Mouse (Mus musculus) limb, embryonic 11.5 days (tissue): ENCODE data around the gene Gpatch2. TPM values are rescaled to one million over a fixed set of nuclear protein-coding genes. Genes with fewer than 3 reads are reported as not detected.

Source experiments
- ATAC-seq: fragments of 200-750 bp; cut with Nextera tagmentation; 2 replicates; pipeline ENCODE4 v1.8.0; 2017; ENCODE audit warnings: low read depth; ENCODE audit not compliant: insufficient number of reproducible peaks, low FRiP score, low TSS enrichment
- DNase-seq: peaks from one replicate; pipeline ENCODE4 v3.0.0-alpha.2; 2015; ENCODE audit warnings: low spot score
- H3K27ac ChIP-seq: fragments of 300-500 bp; sonication (generic); replicated peaks from 2 replicates; pipeline ENCODE4 v1.5.1; 2014; ENCODE audit warnings: low read depth, mild to moderate bottlenecking, low read length
- H3K27me3 ChIP-seq: fragments of 300-500 bp; sonication (generic); 2 replicates; pipeline ENCODE4 v1.6.1; 2014; ENCODE audit warnings: mild to moderate bottlenecking, low read length, mixed read lengths; ENCODE audit not compliant: control insufficient read depth, insufficient read depth
- H3K36me3 ChIP-seq: fragments of 300-500 bp; sonication (generic); 2 replicates; pipeline ENCODE4 v1.6.1; 2014; ENCODE audit warnings: mild to moderate bottlenecking, low read length, moderate library complexity, mixed read lengths; ENCODE audit not compliant: control insufficient read depth, insufficient read depth
- H3K4me1 ChIP-seq: fragments of 300-500 bp; sonication (generic); 2 replicates; pipeline ENCODE4 v1.6.1; 2014; ENCODE audit warnings: low read length, mixed read lengths; ENCODE audit not compliant: control insufficient read depth, insufficient read depth
- H3K4me2 ChIP-seq: fragments of 300-500 bp; sonication (generic); 2 replicates; pipeline ENCODE4 v1.6.1; 2014; ENCODE audit warnings: low read depth, mild to moderate bottlenecking, moderate library complexity; ENCODE audit not compliant: severe bottlenecking
- H3K4me3 ChIP-seq: fragments of 300-500 bp; sonication (generic); 2 replicates; pipeline ENCODE4 v1.5.1; 2014; ENCODE audit warnings: low read depth, low read length
- H3K9ac ChIP-seq: fragments of 300-500 bp; sonication (generic); 2 replicates; pipeline ENCODE4 v1.6.1; 2014; ENCODE audit warnings: mild to moderate bottlenecking, low read length
- H3K9me3 ChIP-seq: fragments of 300-500 bp; sonication (generic); 2 replicates; pipeline ENCODE4 v1.6.1; 2016; ENCODE audit warnings: low read length; ENCODE audit not compliant: control insufficient read depth
- WGBS: fragments of 180-500 bp; shearing (Covaris S2); extraction: QIAGEN DNeasy Blood & Tissue Kit; methylation state at CpG from one replicate; pipeline ENCODE4 v1.1.7; 2014; 5-methylcytosine and 5-hydroxymethylcytosine counted together
- polyA plus RNA-seq: library from polyadenylated mRNA; unstranded; fragments of >200 nt; fragmentation: Nextera tagmentation; extraction: Ambion mirVana; gene quantifications from 2 replicates; pipeline ENCODE4 v1.2.1, GENCODE M21; 2014

The Gpatch2 gene
- polyA plus RNA-seq, 1 experiment from 2014 or later, result 25.2 TPM

GRCm38 (mm10) chr1:187299236-187299635 lies 83.9 kb downstream of the Gpatch2 start:
- WGBS, result 82% methylated on average over 4 of the region's 4 CpGs
- H3K9ac ChIP-seq, result no peak overlapping the region
- no peak for ATAC-seq

GRCm38 (mm10) chr1:187300626-187301025 lies 85.3 kb downstream of the Gpatch2 start:
- no peak overlapping the region for H3K9ac ChIP-seq
- DNase-seq (peak; percentile 40), ATAC-seq (no peak)
- no peaks in the 10 kb centered on the region for H3K4me1 ChIP-seq
- no peak overlapping the region for H3K27ac ChIP-seq
- WGBS, result 35% methylated on average over 5 of the region's 5 CpGs
- H3K27me3 ChIP-seq, result no peaks in the 10 kb centered on the region
- no peaks in the 10 kb centered on the region for H3K36me3 ChIP-seq
- no peak overlapping the region for H3K4me2 ChIP-seq
- H3K4me3 ChIP-seq, result no peak overlapping the region
- H3K9me3 ChIP-seq, result no peaks in the 10 kb centered on the region

More at GRCm38 (mm10) chr1:187299236-187299635, 83.9 kb downstream of the Gpatch2 start:
- Histone ChIP-seq H3K4me3 (no peak overlapping the region), H3K27ac (no peak overlapping the region), H3K36me3 (no peaks in the 10 kb centered on the region), H3K4me2 (no peak overlapping the region), H3K27me3 (no peaks in the 10 kb centered on the region), H3K4me1 (no peaks in the 10 kb centered on the region), H3K9me3 (no peaks in the 10 kb centered on the region)
- no peak for DNase-seq

- 92% methylated on average over 10 of the region's 10 CpGs for WGBS
- Histone ChIP-seq H3K36me3 (no peaks in the 10 kb centered on the region), H3K9ac (no peak overlapping the region), H3K27me3 (no peaks in the 10 kb centered on the region), H3K4me3 (no peak overlapping the region), H3K9me3 (no peaks in the 10 kb centered on the region), H3K27ac (no peak overlapping the region), H3K4me2 (no peak overlapping the region), H3K4me1 (no peaks in the 10 kb centered on the region)
- no peak for ATAC-seq
- no peak for DNase-seq
Measured at GRCm38 (mm10) chr1:187303221-187303620, 87.9 kb downstream of the Gpatch2 start.

GRCm38 (mm10) chr1:187307335-187307734 lies 92.0 kb downstream of the Gpatch2 start:
- H3K4me2 ChIP-seq, result no peak overlapping the region

GRCm38 (mm10) chr1:187308523-187308922 lies 93.2 kb downstream of the Gpatch2 start:
- no peak overlapping the region for H3K4me3 ChIP-seq
- WGBS, result 84% methylated on average over 2 of the region's 2 CpGs
- ATAC-seq, result no peak

More at GRCm38 (mm10) chr1:187307335-187307734, 92.0 kb downstream of the Gpatch2 start:
- H3K9me3 ChIP-seq, result no peaks in the 10 kb centered on the region
- H3K4me1 ChIP-seq, result no peaks in the 10 kb centered on the region
- 91% methylated on average over 4 of the region's 4 CpGs for WGBS
- no peak overlapping the region for H3K4me3 ChIP-seq
- H3K27ac ChIP-seq, result no peak overlapping the region
- DNase-seq (no peak), ATAC-seq (no peak)
- no peak overlapping the region for H3K9ac ChIP-seq
- H3K36me3 ChIP-seq, result no peaks in the 10 kb centered on the region
- no peaks in the 10 kb centered on the region for H3K27me3 ChIP-seq

GRCm38 (mm10) chr1:187311122-187311521 lies 95.8 kb downstream of the Gpatch2 start:
- Histone ChIP-seq H3K4me2 (no peak overlapping the region), H3K4me1 (no peaks in the 10 kb centered on the region), H3K4me3 (no peak overlapping the region), H3K27ac (no peak overlapping the region), H3K36me3 (no peaks in the 10 kb centered on the region), H3K27me3 (no peaks in the 10 kb centered on the region), H3K9me3 (no peaks in the 10 kb centered on the region), H3K9ac (no peak overlapping the region)
- 93% methylated on average over 6 of the region's 6 CpGs for WGBS
- ATAC-seq (no peak), DNase-seq (no peak)

More at GRCm38 (mm10) chr1:187308523-187308922, 93.2 kb downstream of the Gpatch2 start:
- no peak overlapping the region for H3K9ac ChIP-seq
- no peaks in the 10 kb centered on the region for H3K36me3 ChIP-seq
- DNase-seq, result no peak
- H3K4me2 ChIP-seq, result no peak overlapping the region
- H3K27ac ChIP-seq, result no peak overlapping the region
- H3K27me3 ChIP-seq, result no peaks in the 10 kb centered on the region
- no peaks in the 10 kb centered on the region for H3K9me3 ChIP-seq
- no peaks in the 10 kb centered on the region for H3K4me1 ChIP-seq

- no peak for ATAC-seq
- Histone ChIP-seq H3K36me3 (no peaks in the 10 kb centered on the region), H3K4me1 (no peaks in the 10 kb centered on the region), H3K27ac (no peak overlapping the region), H3K4me2 (no peak overlapping the region), H3K9ac (no peak overlapping the region), H3K9me3 (no peaks in the 10 kb centered on the region), H3K27me3 (no peaks in the 10 kb centered on the region), H3K4me3 (no peak overlapping the region)
- DNase-seq, result no peak
- WGBS, result 91% methylated on average over 1 of the region's 1 CpGs
Measured at GRCm38 (mm10) chr1:187313323-187313722, 98.0 kb downstream of the Gpatch2 start.

- H3K4me3 ChIP-seq, result no peak overlapping the region
- no peak overlapping the region for H3K27ac ChIP-seq
- no peak for ATAC-seq
- H3K4me1 ChIP-seq, result no peaks in the 10 kb centered on the region
- no peak overlapping the region for H3K9ac ChIP-seq
- no peaks in the 10 kb centered on the region for H3K9me3 ChIP-seq
- no peaks in the 10 kb centered on the region for H3K27me3 ChIP-seq
- WGBS, result 66% methylated on average over 5 of the region's 5 CpGs
- no peaks in the 10 kb centered on the region for H3K36me3 ChIP-seq
- H3K4me2 ChIP-seq, result no peak overlapping the region
- DNase-seq, result no peak
Measured at GRCm38 (mm10) chr1:187313763-187314162, 98.5 kb downstream of the Gpatch2 start.

- Histone ChIP-seq H3K27ac (no peak overlapping the region), H3K4me3 (no peak overlapping the region), H3K4me2 (no peak overlapping the region), H3K9me3 (no peaks in the 10 kb centered on the region), H3K27me3 (no peaks in the 10 kb centered on the region), H3K36me3 (no peaks in the 10 kb centered on the region), H3K4me1 (no peaks in the 10 kb centered on the region), H3K9ac (no peak overlapping the region)
- no peak for DNase-seq
- no peak for ATAC-seq
Measured at GRCm38 (mm10) chr1:187314516-187314915, 99.2 kb downstream of the Gpatch2 start.
